11 mouse cellular contexts compared by ENCODE assay signal in the genomic region with DNA sequence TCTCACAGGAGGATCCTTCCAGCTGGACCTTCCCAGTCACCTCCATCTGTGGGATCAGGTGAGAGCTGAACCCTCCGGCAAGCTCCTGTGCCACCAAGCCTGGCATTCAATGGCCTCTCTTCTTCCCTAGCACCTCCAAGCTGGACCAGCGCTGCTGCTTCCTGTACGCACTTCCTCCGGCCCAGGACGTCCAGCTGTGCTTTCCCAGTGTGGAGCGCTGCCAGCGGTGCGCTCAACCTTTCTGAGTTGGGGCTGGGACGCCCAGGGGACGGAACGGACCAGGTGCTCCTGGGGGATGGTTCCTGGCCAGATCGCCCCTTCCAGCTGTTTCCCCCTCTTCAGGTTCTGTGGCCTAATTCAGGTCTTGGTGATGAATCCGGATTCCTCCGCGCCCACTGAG. TPM values are rescaled to one million over a fixed set of nuclear protein-coding genes. Genes with fewer than 3 reads are reported as not detected.
DNase-seq lines count a peak whose midpoint lies in the region; ATAC-seq lines count a peak whose summit lies in the region.
"Had no signal": no experiment of that assay in that cellular context is flagged by ENCODE, and none has a peak within 500 bp of the region (broad histone marks: within the 10 kb centered on the region; RNA-seq: fewer than 3 reads in every experiment).

No protein-coding gene starts in this region.

- H3K4me3 ChIP-seq in heart, embryonic 11.5 days (ENCODE audit: low read depth, low read length) = no peak overlapping the region
- H3K4me3 ChIP-seq: midbrain, embryonic 10.5 days; neural tube, embryonic 13.5 days had no signal

- no peak for ATAC-seq in heart, embryonic 11.5 days (replicated peaks; ENCODE audit: insufficient number of reproducible peaks, low FRiP score, low TSS enrichment)
- ATAC-seq in CD4-positive, CD25-positive, alpha-beta regulatory T cell, adult 4 months = no peak

- DNase-seq in heart, adult 18-20 months = peak; percentile 64 to 81
- peak; percentile 68 for DNase-seq in gastrocnemius, postnatal 25 days
- peak; percentile 62 for DNase-seq in heart, postnatal 4 days
- peak; percentile 66 for DNase-seq in lung, postnatal 10 days
- no peak for DNase-seq in left cerebral cortex, postnatal 4 days
- DNase-seq in cerebellum, adult 8-10 months = no peak
- DNase-seq: cerebellum, adult 9-11 months had no signal

- H3K27me3 ChIP-seq in heart, embryonic 11.5 days (ENCODE audit: control insufficient read depth, insufficient read depth, low read length) = peaks cover 86% of the 10 kb centered on the region

- no peaks in the 10 kb centered on the region for H3K36me3 ChIP-seq in heart, embryonic 11.5 days (ENCODE audit: control insufficient read depth, insufficient read depth, low read length)
- H3K36me3 ChIP-seq: midbrain, embryonic 10.5 days; neural tube, embryonic 13.5 days had no signal

- peaks cover 22% of the 10 kb centered on the region for H3K4me1 ChIP-seq in heart, embryonic 11.5 days (ENCODE audit: control insufficient read depth, insufficient read depth, low read length)

- WGBS in heart, embryonic 11.5 days (ENCODE audit: insufficient replicate concordance) = 23% methylated on average over 15 of the region's 15 CpGs

- no peak overlapping the region for H3K4me2 ChIP-seq in heart, embryonic 11.5 days
- H3K4me2 ChIP-seq: neural tube, embryonic 13.5 days had no signal

- H3K9ac ChIP-seq in heart, embryonic 11.5 days (ENCODE audit: low read depth, low read length) = no peak overlapping the region
- H3K9ac ChIP-seq: neural tube, embryonic 13.5 days had no signal

- H3K27ac ChIP-seq in heart, embryonic 11.5 days (ENCODE audit: low read depth, low read length) = no peak overlapping the region
- H3K27ac ChIP-seq: midbrain, embryonic 10.5 days; neural tube, embryonic 13.5 days had no signal

- intact Hi-C loops in left cerebral cortex, postnatal 4 days (cut with DNase I) = no loop called here

- no peaks in the 10 kb centered on the region for H3K9me3 ChIP-seq in heart, embryonic 11.5 days (replicated peaks; ENCODE audit: control insufficient read depth, low read length)
- H3K9me3 ChIP-seq: midbrain, embryonic 10.5 days; neural tube, embryonic 13.5 days had no signal

RNA-seq across cellular contexts. Expression of a gene that starts 6.5 kb away (rescaled TPM):
- total RNA-seq in heart, adult 18-20 months (2021) = 10 to 100 TPM; 22.5 to 30.1 TPM
- 1.5 and 1.7 TPM in 2 replicates for polyA plus RNA-seq in heart, embryonic 11.5 days (2014; fragmentation: Nextera tagmentation; extraction: Ambion mirVana)
- total RNA-seq in gastrocnemius, postnatal 25 days (2021) = 10 to 100 TPM in 1 of 2 experiments, 1 to 10 TPM in 1; 5.8 to 12.5 TPM
- total RNA-seq in heart, postnatal 4 days (2021) = 1 to 10 TPM; 6.3 to 6.8 TPM
- under 1 TPM in 1 of 2 experiments, not detected in 1; 0.62 TPM for polyA plus RNA-seq in CD4-positive, CD25-positive, alpha-beta regulatory T cell, adult 4 months (2017; shearing (Covaris generic))
- 1 to 10 TPM; 3.0 to 3.3 TPM for total RNA-seq in left cerebral cortex, postnatal 4 days (2021)

RNA-seq across cellular contexts. Expression of a gene that starts 15.8 kb away (rescaled TPM):
- under 1 TPM; 0.22 to 0.72 TPM for total RNA-seq in heart, adult 18-20 months (2021)
- 0.11 and 0.42 TPM in 2 replicates for polyA plus RNA-seq in heart, embryonic 11.5 days (2014; fragmentation: Nextera tagmentation; extraction: Ambion mirVana)
- total RNA-seq in gastrocnemius, postnatal 25 days (2021) = under 1 TPM; 0.29 to 0.36 TPM
- under 1 TPM; 0.48 to 0.79 TPM for total RNA-seq in heart, postnatal 4 days (2021)
- polyA plus RNA-seq in CD4-positive, CD25-positive, alpha-beta regulatory T cell, adult 4 months (2017; shearing (Covaris generic)) = 10 to 100 TPM; 22.1 to 39.4 TPM
- under 1 TPM; 0.42 to 0.44 TPM for total RNA-seq in left cerebral cortex, postnatal 4 days (2021)

RNA-seq across cellular contexts. Expression of a gene that starts 30.5 kb away (rescaled TPM):
- total RNA-seq in heart, adult 18-20 months (2021) = 10 to 100 TPM; 32.7 to 34.6 TPM
- polyA plus RNA-seq in heart, embryonic 11.5 days (2014; fragmentation: Nextera tagmentation; extraction: Ambion mirVana) = 57.5 and 64.9 TPM in 2 replicates
- total RNA-seq in gastrocnemius, postnatal 25 days (2021) = 10 to 100 TPM; 20.8 to 23.5 TPM
- total RNA-seq in heart, postnatal 4 days (2021) = 10 to 100 TPM; 35.1 to 35.6 TPM
- polyA plus RNA-seq in CD4-positive, CD25-positive, alpha-beta regulatory T cell, adult 4 months (2017; shearing (Covaris generic)) = 10 to 100 TPM; 83.4 to 93.2 TPM
- total RNA-seq in left cerebral cortex, postnatal 4 days (2021) = 10 to 100 TPM; 73.7 to 74.9 TPM

RNA-seq across cellular contexts. Expression of a gene that starts 34.7 kb away (rescaled TPM):
- not detected for total RNA-seq in heart, adult 18-20 months (2021)
- polyA plus RNA-seq in heart, embryonic 11.5 days (2014; fragmentation: Nextera tagmentation; extraction: Ambion mirVana) = 0.37 and 0.61 TPM in 2 replicates
- not detected for total RNA-seq in gastrocnemius, postnatal 25 days (2021)
- total RNA-seq in heart, postnatal 4 days (2021) = under 1 TPM; 0.20 to 0.45 TPM
- polyA plus RNA-seq in CD4-positive, CD25-positive, alpha-beta regulatory T cell, adult 4 months (2017; shearing (Covaris generic)) = not detected
- total RNA-seq in left cerebral cortex, postnatal 4 days (2021) = 1 to 10 TPM; 2.0 to 2.1 TPM

RNA-seq across cellular contexts. Expression of a gene that starts 35.1 kb away (rescaled TPM):
- total RNA-seq in heart, adult 18-20 months (2021) = not detected
- polyA plus RNA-seq in heart, embryonic 11.5 days (2014; fragmentation: Nextera tagmentation; extraction: Ambion mirVana) = 0.27 and 0.77 TPM in 2 replicates
- total RNA-seq in gastrocnemius, postnatal 25 days (2021) = not detected
- total RNA-seq in heart, postnatal 4 days (2021) = not detected
- polyA plus RNA-seq in CD4-positive, CD25-positive, alpha-beta regulatory T cell, adult 4 months (2017; shearing (Covaris generic)) = under 1 TPM in 1 of 2 experiments, not detected in 1; 0.54 TPM
- 1 to 10 TPM in 1 of 2 experiments, under 1 TPM in 1; 0.72 to 1.8 TPM for total RNA-seq in left cerebral cortex, postnatal 4 days (2021)

Comparison
In these comparisons a context has a peak if more than half of its experiments do, and no peak if none do; other contexts are left out.
1. DNase-seq: peak in heart, adult 18-20 months (2 of 2), gastrocnemius, postnatal 25 days (single experiment), heart, postnatal 4 days (single experiment) and lung, postnatal 10 days (single experiment); none in left cerebral cortex, postnatal 4 days (single experiment) and cerebellum, adult 8-10 months (single experiment).